Mouse (Mus musculus): ENCODE measurements around the gene Mfn2. TPM values are rescaled to one million over a fixed set of nuclear protein-coding genes. Genes with fewer than 3 reads are reported as not detected.
"Not testable (repeated sequence)": the region's sequence is repeated elsewhere in the genome, so short reads cannot be mapped to it uniquely, and the experiment has no call there.

Mfn2 gene
- polyA plus RNA-seq, 1 experiment: 142 TPM

GRCm38 (mm10) chr4:147848584-147848991 is 55.9 kb downstream of the Mfn2 start:
- Histone ChIP-seq H3K27me3 (ENCODE audit: control insufficient read depth, insufficient read depth, low read length) (no peaks in the 10 kb centered on the region), H3K4me1 (ENCODE audit: control insufficient read depth, insufficient read depth, low read length) (peaks cover 2% of the 10 kb centered on the region; the same call in 1 of the 2 replicates), H3K4me3 (ENCODE audit: control insufficient read depth, low read depth, low read length) (peak overlapping the region; percentile 100), H3K27ac (ENCODE audit: control insufficient read depth, insufficient read depth, low read depth, low read length) (peak overlapping the region; percentile 95), H3K36me3 (ENCODE audit: control insufficient read depth, insufficient read depth, low read length) (no peaks in the 10 kb centered on the region)
- TF ChIP-seq POLR2A (IDR thresholded peaks at IDR 0.05; ENCODE audit: control insufficient read depth, low read depth, low read length): no peak
- TF ChIP-seq CTCF (IDR thresholded peaks at IDR 0.05; ENCODE audit: control insufficient read depth, insufficient read depth, insufficient replicate concordance, low read depth, low read length): no peak

DNA sequence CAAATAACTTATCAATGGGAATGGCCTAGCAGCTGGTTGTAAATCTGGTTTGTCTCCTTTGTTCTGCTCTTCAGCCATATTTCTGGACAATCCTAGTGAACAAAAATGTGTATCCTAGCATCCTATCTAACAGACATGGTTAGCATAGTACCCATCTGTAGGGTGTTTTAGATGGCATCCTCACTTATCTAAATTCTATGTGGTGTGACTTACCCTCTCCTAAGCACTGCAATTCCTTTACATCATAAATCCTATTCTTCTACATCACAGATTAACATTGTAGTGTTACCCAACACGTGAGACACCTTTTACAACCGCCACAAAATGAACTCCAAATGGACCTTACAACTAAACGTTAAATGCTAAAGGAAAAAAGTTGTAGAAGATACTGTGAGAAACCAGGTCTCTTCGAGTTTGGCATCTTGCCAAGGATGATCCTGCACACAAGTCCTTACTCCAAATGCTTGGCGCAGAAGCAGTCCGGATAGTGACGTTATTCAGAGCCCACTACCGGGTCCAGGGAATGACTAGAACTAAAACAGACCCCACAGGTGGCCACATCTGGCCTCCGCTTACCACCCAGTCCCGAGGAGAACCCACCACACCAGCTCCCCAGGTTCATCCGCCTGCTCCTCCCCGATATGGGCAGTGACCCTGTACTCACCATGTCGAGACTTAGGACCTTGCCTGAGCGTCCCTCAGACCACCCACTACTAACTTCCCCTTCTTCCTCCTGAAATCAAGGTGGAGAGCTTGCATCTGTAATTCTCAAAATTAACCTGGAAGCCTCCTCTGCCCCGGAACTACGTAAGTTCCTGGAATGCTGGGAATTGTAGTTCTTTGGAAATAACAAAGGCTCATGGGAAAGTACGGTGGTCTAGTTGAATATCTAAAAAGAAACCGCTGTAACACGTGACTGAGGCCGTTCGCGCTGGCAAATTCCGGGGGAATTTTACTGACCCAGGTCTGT is 56.6 kb downstream of the Mfn2 start, which contains the start of gene Zfp933:
Gene Zfp933 (minus strand): TSS at position 753 of the 970 bp plus-strand sequence.
- H3K4me1 ChIP-seq (ENCODE audit: control insufficient read depth, insufficient read depth, low read length): peaks cover 2% of the 10 kb centered on the region; the same call in 1 of the 2 replicates
- TF ChIP-seq CTCF (IDR thresholded peaks at IDR 0.05; ENCODE audit: control insufficient read depth, insufficient read depth, insufficient replicate concordance, low read depth, low read length): no peak
- no peak for TF ChIP-seq POLR2A (IDR thresholded peaks at IDR 0.05; ENCODE audit: control insufficient read depth, low read depth, low read length)
- peak within 1 kb of the TSS; percentile 95 for H3K27ac ChIP-seq (ENCODE audit: control insufficient read depth, insufficient read depth, low read depth, low read length)
- no peaks in the 10 kb centered on the region for H3K36me3 ChIP-seq (ENCODE audit: control insufficient read depth, insufficient read depth, low read length)
- peak within 1 kb of the TSS; percentile 100 for H3K4me3 ChIP-seq (ENCODE audit: control insufficient read depth, low read depth, low read length)
- no peaks in the 10 kb centered on the region for H3K27me3 ChIP-seq (ENCODE audit: control insufficient read depth, insufficient read depth, low read length)

DNA sequence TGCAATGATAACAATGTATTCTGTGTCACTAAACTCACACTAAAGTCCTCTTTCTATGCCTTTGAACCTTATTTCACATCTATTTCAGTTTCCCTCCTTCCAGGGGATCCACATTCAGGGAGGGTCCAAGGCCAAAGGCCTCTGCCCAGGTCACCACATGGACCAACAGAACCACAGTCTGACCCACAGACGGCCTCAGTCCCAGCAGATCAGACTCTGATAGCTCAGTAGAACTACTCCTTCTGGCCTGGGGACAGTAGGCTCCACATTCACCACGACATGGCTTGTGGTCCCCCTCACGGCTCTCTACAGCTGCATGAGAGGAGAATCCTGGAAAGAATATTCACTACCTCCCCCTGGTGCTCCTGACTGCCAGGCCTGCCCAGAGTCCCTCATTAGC is 61.6 kb downstream of the Mfn2 start:
- Histone ChIP-seq H3K27ac (ENCODE audit: control insufficient read depth, insufficient read depth, low read depth, low read length) (no peak overlapping the region), H3K36me3 (ENCODE audit: control insufficient read depth, insufficient read depth, low read length) (no peaks in the 10 kb centered on the region), H3K4me3 (ENCODE audit: control insufficient read depth, low read depth, low read length) (no peak overlapping the region), H3K27me3 (ENCODE audit: control insufficient read depth, insufficient read depth, low read length) (no peaks in the 10 kb centered on the region), H3K4me1 (ENCODE audit: control insufficient read depth, insufficient read depth, low read length) (no peaks in the 10 kb centered on the region)
- TF ChIP-seq CTCF (IDR thresholded peaks at IDR 0.05; ENCODE audit: control insufficient read depth, insufficient read depth, insufficient replicate concordance, low read depth, low read length) (no peak), POLR2A (IDR thresholded peaks at IDR 0.05; ENCODE audit: control insufficient read depth, low read depth, low read length) (no peak)

- not testable (repeated sequence) for H3K36me3 ChIP-seq (ENCODE audit: control insufficient read depth, insufficient read depth, low read length); H3K4me1 ChIP-seq (ENCODE audit: control insufficient read depth, insufficient read depth, low read length); H3K4me3 ChIP-seq (ENCODE audit: control insufficient read depth, low read depth, low read length); H3K27ac ChIP-seq (ENCODE audit: control insufficient read depth, insufficient read depth, low read depth, low read length); H3K27me3 ChIP-seq (ENCODE audit: control insufficient read depth, insufficient read depth, low read length)
These were observed 65.2 kb downstream of the Mfn2 start for GRCm38 (mm10) chr4:147839282-147839681.

DNA sequence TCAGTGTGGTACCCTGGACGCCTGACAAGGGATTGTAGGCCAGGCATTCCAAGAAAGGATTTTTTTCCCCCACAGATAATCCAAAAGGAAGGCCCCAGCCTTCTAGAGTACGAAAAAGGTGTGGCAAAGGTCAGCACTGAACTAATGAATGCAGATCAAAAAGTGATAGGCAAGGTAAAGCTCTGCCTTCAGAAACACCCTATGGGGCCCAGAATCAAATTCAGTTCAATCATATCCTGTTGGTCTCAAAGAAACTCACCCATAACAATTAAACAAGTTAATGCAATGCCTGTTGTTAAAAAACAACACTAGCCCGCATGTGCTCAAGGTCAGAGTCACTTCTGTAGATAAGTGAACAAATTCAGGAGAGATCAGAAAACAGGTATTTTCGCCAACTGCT is 80.1 kb downstream of the Mfn2 start:
- no peaks in the 10 kb centered on the region for H3K27me3 ChIP-seq (ENCODE audit: control insufficient read depth, insufficient read depth, low read length)
- no peak overlapping the region for H3K4me3 ChIP-seq (ENCODE audit: control insufficient read depth, low read depth, low read length)
- H3K27ac ChIP-seq (ENCODE audit: control insufficient read depth, insufficient read depth, low read depth, low read length): no peak overlapping the region
- H3K36me3 ChIP-seq (ENCODE audit: control insufficient read depth, insufficient read depth, low read length): no peaks in the 10 kb centered on the region
- H3K4me1 ChIP-seq (ENCODE audit: control insufficient read depth, insufficient read depth, low read length): no peaks in the 10 kb centered on the region
- TF ChIP-seq POLR2A (IDR thresholded peaks at IDR 0.05; ENCODE audit: control insufficient read depth, low read depth, low read length) (no peak), CTCF (IDR thresholded peaks at IDR 0.05; ENCODE audit: control insufficient read depth, insufficient read depth, insufficient replicate concordance, low read depth, low read length) (no peak)

Other genes with a start within 250 kb of the Mfn2 start
- 0.10 and 0.17 TPM in 2 replicates for gene Zfp534, start 202.2 kb downstream of the Mfn2 start, polyA plus RNA-seq (2012; rRNA removed)
- gene Zfp984, start 94.9 kb downstream of the Mfn2 start, polyA plus RNA-seq (2012; rRNA removed): 0.36 and 0.64 TPM in 2 replicates
- 1.6 and 2.3 TPM in 2 replicates for gene Zfp933, start 56.3 kb downstream of the Mfn2 start, polyA plus RNA-seq (2012; rRNA removed)
- gene Miip, start 35.9 kb downstream of the Mfn2 start, polyA plus RNA-seq (2012; rRNA removed): 96.6 and 116 TPM in 2 replicates
- 1.4 and 1.8 TPM in 2 replicates for gene Fv1, start 35.7 kb downstream of the Mfn2 start, polyA plus RNA-seq (2012; rRNA removed)
- gene Plod1, start 32.1 kb upstream of the Mfn2 start, polyA plus RNA-seq (2012; rRNA removed): 7.2 and 8.8 TPM in 2 replicates
- gene 2510039O18Rik, start 36.2 kb upstream of the Mfn2 start, polyA plus RNA-seq (2012; rRNA removed): 35.5 and 38.1 TPM in 2 replicates
- gene Nppb, start 81.1 kb upstream of the Mfn2 start, polyA plus RNA-seq (2012; rRNA removed): not detected in 2 replicates
- not detected in 2 replicates for gene Nppa, start 96.0 kb upstream of the Mfn2 start, polyA plus RNA-seq (2012; rRNA removed)
- 9.8 and 12.7 TPM in 2 replicates for gene Clcn6, start 134.1 kb upstream of the Mfn2 start, polyA plus RNA-seq (2012; rRNA removed)
- gene Mthfr, start 134.4 kb upstream of the Mfn2 start, polyA plus RNA-seq (2012; rRNA removed): 31.8 and 34.7 TPM in 2 replicates
- 45.2 and 45.4 TPM in 2 replicates for gene Agtrap, start 183.3 kb upstream of the Mfn2 start, polyA plus RNA-seq (2012; rRNA removed)
- 332 and 347 TPM in 2 replicates for gene Mad2l2, start 225.7 kb upstream of the Mfn2 start, polyA plus RNA-seq (2012; rRNA removed)
- gene Draxin, start 226.0 kb upstream of the Mfn2 start, polyA plus RNA-seq (2012; rRNA removed): 0.24 and 0.32 TPM in 2 replicates
- gene Fbxo6, start 247.4 kb upstream of the Mfn2 start, polyA plus RNA-seq (2012; rRNA removed): 41.3 and 41.9 TPM in 2 replicates